Mouse (Mus musculus): ENCODE results near the gene E130311K13Rik. TPM values are rescaled to one million over a fixed set of nuclear protein-coding genes. Genes with fewer than 3 reads are reported as not detected.

The E130311K13Rik gene
- polyA plus RNA-seq, 1 experiment from 2014 or later = 6.4 TPM

DNA sequence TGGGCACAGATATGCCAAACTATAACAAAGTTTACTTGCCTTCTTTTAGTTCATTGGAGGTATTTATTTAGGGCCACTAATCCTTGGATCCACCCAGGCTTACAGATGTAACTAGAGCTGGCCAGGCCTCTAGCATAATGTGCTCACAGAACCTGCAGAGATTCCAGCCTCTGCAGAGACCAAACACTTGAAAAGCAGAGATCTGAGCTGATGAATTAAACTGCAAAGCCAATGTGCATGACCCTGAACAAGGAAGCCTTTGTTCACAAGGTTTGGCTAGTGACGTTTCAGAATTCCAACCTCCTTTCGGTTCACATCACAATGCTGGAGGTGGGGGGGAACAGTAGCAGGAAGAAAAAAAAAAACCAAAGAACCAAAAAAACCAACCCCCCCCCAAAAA, 58.0 kb downstream of the E130311K13Rik start:
- no peak for ATAC-seq (ENCODE audit: insufficient read depth, low FRiP score)

DNA sequence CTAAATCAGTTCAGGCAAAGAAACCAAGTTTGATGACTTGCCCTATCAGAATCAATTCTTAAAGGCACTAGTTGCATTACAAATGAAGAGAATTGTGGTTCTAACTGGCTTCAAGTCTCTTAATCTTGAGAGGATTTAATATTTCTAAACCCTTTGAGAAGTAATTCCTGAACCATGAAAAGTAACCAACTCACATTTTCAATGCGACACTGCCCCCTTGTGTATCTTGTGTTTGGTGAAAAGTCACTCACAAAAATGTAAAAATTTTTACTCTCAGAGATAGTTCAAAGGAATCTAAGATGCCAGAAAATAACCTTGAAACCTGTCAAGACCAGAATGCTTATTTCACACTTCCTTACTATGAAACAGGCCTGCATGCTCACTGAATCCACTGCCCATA, 61.0 kb downstream of the E130311K13Rik start:
- Histone ChIP-seq H3K27ac (ENCODE audit: low read length) (no peak overlapping the region), H3K4me2 (ENCODE audit: low read depth, low read length) (no peak overlapping the region), H3K4me1 (ENCODE audit: control insufficient read depth, insufficient read depth, low read length) (no peaks in the 10 kb centered on the region), H3K4me3 (replicated peaks; ENCODE audit: low read length) (no peak overlapping the region), H3K36me3 (ENCODE audit: control insufficient read depth, insufficient read depth, low read length) (no peaks in the 10 kb centered on the region), H3K9me3 (replicated peaks; ENCODE audit: control insufficient read depth, low read length) (no peaks in the 10 kb centered on the region), H3K27me3 (ENCODE audit: control insufficient read depth, insufficient read depth, low read length) (no peaks in the 10 kb centered on the region), H3K9ac (ENCODE audit: low read length) (no peak overlapping the region)
- no peak for ATAC-seq (ENCODE audit: insufficient read depth, low FRiP score)
- WGBS = 39% methylated on average over 1 of the region's 1 CpGs

More for the DNA sequence above, 58.0 kb downstream of the E130311K13Rik start:
- no peak overlapping the region for H3K9ac ChIP-seq (ENCODE audit: low read length)
- no peak overlapping the region for H3K27ac ChIP-seq (ENCODE audit: low read length)
- no peaks in the 10 kb centered on the region for H3K4me1 ChIP-seq (ENCODE audit: control insufficient read depth, insufficient read depth, low read length)
- H3K9me3 ChIP-seq (replicated peaks; ENCODE audit: control insufficient read depth, low read length) = no peaks in the 10 kb centered on the region
- H3K4me3 ChIP-seq (replicated peaks; ENCODE audit: low read length) = no peak overlapping the region
- H3K36me3 ChIP-seq (ENCODE audit: control insufficient read depth, insufficient read depth, low read length) = no peaks in the 10 kb centered on the region
- 47% methylated on average over 2 of the region's 2 CpGs for WGBS
- H3K27me3 ChIP-seq (ENCODE audit: control insufficient read depth, insufficient read depth, low read length) = no peaks in the 10 kb centered on the region
- no peak overlapping the region for H3K4me2 ChIP-seq (ENCODE audit: low read depth, low read length)

DNA sequence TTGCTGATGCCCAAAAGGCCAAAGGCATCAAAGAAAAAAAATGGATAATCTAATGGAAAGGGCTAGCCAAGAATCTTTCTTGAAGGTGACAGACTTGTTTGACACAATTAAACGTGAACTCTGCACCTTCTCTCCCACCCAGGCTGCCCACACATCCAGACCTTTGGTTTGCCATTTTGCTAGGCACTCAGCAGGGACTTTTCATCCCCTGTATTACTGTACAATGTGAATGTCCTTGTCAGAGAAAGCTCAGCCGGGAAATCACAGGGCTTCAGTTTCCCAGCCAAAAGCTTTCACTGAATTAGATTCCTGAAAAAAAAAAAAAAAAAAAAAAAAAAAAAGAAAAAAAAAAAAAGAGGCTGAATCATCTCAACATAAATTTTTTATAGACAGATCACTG, 64.2 kb downstream of the E130311K13Rik start:
- no peaks in the 10 kb centered on the region for H3K4me1 ChIP-seq (ENCODE audit: control insufficient read depth, insufficient read depth, low read length)
- no peaks in the 10 kb centered on the region for H3K9me3 ChIP-seq (replicated peaks; ENCODE audit: control insufficient read depth, low read length)
- ATAC-seq (ENCODE audit: insufficient read depth, low FRiP score) = no peak
- H3K9ac ChIP-seq (ENCODE audit: low read length) = no peak overlapping the region
- H3K36me3 ChIP-seq (ENCODE audit: control insufficient read depth, insufficient read depth, low read length) = no peaks in the 10 kb centered on the region
- 50% methylated on average over 2 of the region's 2 CpGs for WGBS
- H3K27ac ChIP-seq (ENCODE audit: low read length) = no peak overlapping the region
- no peak overlapping the region for H3K4me2 ChIP-seq (ENCODE audit: low read depth, low read length)
- H3K27me3 ChIP-seq (ENCODE audit: control insufficient read depth, insufficient read depth, low read length) = no peaks in the 10 kb centered on the region
- no peak overlapping the region for H3K4me3 ChIP-seq (replicated peaks; ENCODE audit: low read length)

Other genes starting within 250 kb of the E130311K13Rik start
- gene Plch1, start 30.0 kb downstream of the E130311K13Rik start, polyA plus RNA-seq (2015; fragmentation: Nextera tagmentation; extraction: Ambion mirVana) = 7.4 and 7.6 TPM in 2 replicates
- 24.2 and 24.3 TPM in 2 replicates for gene Slc33a1, start 35.3 kb upstream of the E130311K13Rik start, polyA plus RNA-seq (2015; fragmentation: Nextera tagmentation; extraction: Ambion mirVana)
- gene Gmps, start 46.6 kb upstream of the E130311K13Rik start, polyA plus RNA-seq (2015; fragmentation: Nextera tagmentation; extraction: Ambion mirVana) = 35.3 and 36.7 TPM in 2 replicates
- gene Vmn2r1, start 152.1 kb upstream of the E130311K13Rik start, polyA plus RNA-seq (2015; fragmentation: Nextera tagmentation; extraction: Ambion mirVana) = 0.02 and 0.06 TPM in 2 replicates
- gene Vmn2r2, start 212.5 kb upstream of the E130311K13Rik start, polyA plus RNA-seq (2015; fragmentation: Nextera tagmentation; extraction: Ambion mirVana) = not detected in 2 replicates

Measured in stomach, embryonic 16.5 days (tissue).